Mouse (Mus musculus) adrenal gland, adult 18-20 months (tissue): ENCODE data around the gene Wdr17. TPM values are rescaled to one million over a fixed set of nuclear protein-coding genes. Genes with fewer than 3 reads are reported as not detected.

Experiments
- DNase-seq, 2 experiments: peaks; one replicate each; pipeline ENCODE4 v3.0.0; 2021 to 2022; ENCODE audit warnings: low spot score in 2 of 2
- long read RNA-seq, 2 experiments: library from polyadenylated mRNA; stranded (forward); transcript quantifications; one replicate each; pipeline ENCODE4 v2.0.0; 2021
- total RNA-seq, 2 experiments: library from RNA; stranded (reverse); gene quantifications; 1 replicate in 1 of 2; 2 replicates in 1 of 2; pipeline ENCODE4 v1.2.3; 2021

Gene Wdr17
- under 1 TPM; 0.33 to 0.96 TPM for total RNA-seq
- long read RNA-seq, experiment 1, result 0 reads
- long read RNA-seq, experiment 2, result 0 reads

DNA sequence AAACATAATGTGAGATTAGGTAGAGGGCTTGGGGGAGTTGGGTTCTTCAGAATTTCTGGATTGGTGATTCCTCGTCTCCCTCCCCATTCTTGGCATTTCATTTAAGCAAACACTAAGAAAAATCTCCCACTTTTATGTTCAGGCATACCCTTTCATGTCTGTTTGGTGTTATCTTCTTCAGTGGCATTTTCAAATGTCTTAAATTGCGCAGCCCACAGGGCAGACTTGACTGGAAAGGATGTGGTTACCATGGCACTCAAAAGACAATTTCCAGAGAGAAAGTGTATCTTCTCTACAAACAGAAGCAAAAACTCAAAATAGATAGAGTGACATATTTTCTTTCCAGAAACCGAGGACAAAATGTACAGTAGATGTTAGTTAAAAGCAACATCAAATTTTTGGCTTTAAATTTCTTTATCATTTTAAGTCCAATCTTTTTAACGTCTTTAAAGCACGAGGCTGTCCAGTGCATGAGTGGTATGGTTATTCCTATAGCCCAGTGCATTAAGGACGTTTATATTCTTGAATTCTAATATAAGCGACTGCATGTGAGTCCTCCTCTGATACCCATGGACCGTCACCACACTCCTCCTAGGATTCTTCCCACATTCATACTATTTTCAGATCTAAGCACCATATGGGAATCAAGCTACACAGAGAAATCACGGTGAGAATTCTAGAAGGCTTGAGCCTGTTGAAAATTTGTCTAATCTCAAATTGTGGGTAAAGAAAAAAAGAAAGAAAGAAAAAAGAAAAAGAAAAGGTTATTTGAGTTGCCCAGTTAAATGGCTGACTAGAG is at the start of gene Wdr17:
Gene Wdr17 (minus strand): TSS at position 198 of the 799 bp plus-strand sequence.
- no peak for DNase-seq

DNA sequence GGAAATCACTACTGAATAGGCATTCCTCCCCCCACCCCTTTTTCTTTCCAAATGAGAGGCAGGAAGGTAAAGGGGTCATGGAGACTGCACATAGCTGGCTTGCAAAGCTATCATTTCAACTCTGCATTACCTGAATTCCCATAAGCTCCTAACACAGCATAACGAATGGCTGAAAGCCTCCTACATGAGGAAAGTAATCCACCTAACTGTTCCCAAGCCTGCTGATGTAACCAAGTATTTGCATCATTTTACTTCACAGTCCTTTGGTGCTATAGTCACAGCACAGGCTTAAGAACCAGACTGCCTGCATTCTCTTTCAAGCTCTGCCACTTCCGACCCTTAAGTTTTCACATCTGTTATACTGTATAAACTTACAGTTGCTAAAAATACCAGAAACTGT is 45.3 kb upstream of the Wdr17 start:
- no peak for DNase-seq

DNA sequence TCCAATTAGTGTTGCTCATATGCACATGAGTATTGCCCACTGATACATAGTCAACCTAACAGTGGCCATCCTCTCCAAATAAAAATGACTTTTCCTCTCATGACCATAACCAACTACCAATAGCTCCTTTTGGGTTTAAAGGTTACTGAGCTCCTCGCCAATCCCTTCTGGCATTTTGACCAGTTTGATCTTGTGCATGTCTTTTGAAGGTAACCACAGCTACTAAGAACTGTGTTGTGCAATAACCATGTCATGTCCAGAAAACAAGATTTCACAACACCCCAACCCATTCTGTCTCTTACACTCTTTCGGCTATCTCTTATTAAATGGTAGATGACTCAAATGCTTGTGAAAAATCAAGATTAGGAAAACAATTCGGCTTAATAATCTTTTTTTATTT is 38.0 kb upstream of the Wdr17 start:
- no peak for DNase-seq

DNA sequence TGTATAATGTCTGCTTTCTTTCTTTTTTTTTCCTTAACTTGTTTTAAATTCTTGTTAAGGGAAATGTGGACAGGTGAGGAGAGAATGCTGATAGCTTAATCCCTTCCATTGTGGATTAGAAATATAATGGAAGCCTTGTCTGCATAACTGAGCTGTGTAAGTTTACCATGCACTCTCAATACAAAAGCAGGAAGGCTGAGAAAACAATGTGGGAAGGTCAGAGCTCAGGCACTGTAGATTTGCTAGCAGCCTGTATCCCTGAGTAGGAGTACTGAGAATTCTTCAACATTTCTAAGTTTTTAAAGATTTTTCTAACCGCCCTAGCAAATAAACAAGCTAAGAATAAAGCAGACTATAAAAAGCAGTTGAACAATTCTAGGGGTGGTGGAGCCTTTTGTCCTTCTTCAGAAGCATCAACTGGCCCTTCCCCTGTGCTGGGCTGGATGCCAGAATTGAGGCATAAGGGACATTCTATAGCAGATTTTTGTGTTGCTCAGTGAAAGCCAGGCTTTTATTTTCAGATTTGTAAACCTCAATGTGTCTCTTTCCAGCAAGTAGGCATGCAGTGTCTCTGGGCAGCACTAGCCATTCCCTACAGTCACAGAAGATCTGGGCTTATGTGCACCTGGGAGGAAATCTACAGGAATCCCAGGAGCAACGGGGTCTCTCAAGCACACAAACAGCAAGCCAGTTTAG is 35.3 kb upstream of the Wdr17 start:
- DNase-seq, result no peak

DNA sequence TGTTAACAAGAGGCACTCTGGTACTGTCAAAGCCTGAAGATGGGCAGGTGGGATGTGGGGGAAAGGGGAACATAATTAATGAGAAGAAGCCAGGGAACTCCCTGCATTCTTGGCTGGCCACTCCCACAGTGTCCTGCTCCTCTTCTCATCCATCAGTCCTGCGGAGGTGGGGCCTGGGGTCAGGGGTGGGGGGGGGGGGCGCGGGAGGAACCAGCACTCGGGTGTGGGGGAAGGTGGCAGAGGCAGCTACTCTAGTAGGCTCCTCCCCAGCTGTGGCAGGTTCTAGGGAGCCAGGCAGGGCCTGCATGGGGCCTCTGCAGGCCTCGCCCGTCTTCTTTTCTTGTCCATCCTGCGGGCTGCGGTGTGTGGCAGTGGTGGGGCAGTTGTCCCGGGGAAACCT is 30.7 kb upstream of the Wdr17 start:
- DNase-seq, result no peak

DNA sequence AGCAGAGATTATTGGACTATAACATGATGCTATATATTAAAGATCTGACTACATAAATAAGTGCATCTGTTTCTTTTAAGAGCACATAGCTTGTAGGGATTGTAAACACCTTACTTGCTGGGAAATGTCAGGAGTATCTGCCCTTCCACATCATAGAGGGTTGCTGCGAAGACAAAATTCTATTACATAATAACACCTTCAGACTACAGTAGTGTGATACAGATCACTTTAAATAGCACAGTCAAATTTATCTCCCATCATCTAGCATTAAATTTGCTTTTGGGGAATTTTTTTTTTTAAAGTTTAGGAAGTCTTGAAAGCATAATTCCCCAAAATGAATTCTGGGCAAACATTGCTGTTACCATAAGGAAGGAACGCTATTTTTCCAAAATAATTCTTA is 25.9 kb upstream of the Wdr17 start:
- DNase-seq, result no peak

DNA sequence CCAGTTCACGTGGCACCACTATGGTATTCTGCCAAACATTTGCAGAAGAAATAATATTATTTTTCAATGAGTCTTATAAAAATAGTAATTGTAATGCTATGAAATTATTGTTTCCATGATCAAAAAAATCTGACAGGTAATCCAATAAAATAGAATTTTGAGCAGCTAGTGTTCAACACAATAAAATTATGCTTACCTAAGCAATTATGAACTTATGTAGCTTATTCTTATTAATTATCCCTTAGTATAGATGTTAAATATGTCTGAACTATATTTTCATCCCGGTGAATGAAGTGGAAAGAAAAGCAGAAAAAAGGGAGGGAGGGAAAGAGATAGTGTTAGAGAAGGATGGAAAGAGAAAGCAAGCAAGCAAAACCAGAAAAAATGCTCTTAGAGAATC is 12.5 kb upstream of the Wdr17 start:
- no peak for DNase-seq

DNA sequence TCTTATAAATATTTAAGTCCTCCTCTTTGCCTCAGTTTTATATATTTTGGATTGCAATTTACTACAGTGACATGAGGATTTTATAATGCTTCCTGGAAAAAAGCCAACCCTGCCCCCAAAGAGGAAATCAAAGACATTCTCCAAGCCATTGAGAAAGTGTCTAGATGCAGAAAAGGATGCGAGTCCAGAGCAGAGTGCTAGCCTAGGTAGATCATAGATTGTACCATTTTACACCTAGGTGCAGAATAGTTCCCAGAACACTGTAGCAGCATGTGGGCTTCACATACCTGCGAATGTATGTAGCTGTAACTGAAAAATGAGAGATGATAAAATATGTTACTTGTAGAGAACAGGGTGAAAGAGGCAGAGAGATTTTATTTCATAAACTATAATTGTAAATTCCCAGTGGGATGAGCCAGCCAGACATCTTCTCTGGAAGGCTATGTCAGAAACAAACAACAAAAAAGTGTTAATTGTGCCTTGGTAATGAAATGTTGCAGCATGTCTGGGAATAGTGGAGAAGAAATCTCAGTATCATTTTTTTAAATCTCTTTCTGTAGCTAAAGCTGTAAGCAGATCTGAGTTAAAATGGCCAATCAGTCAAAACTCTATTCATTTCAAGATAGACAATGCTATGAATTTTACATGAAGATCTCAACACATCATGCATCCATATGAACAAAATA is 7.8 kb upstream of the Wdr17 start:
- DNase-seq, result no peak

DNA sequence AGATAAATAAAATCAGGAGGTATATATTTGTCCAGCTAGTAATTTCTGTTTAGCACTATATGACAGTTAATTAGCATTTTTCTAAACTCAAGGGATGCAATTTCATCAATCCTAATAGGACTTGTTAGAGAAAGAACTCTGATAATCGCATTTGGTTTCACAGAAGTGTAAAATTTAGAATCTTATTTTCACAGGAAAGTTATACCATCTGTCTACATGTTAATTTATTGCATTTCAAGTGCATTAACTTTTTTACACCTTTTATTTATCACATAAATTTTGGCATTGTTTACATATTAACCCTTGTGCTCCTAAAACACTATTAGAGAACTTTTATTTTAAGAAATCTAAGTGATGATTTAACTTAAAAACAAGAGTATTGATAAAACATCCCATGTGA is 7.2 kb upstream of the Wdr17 start:
- no peak for DNase-seq

DNA sequence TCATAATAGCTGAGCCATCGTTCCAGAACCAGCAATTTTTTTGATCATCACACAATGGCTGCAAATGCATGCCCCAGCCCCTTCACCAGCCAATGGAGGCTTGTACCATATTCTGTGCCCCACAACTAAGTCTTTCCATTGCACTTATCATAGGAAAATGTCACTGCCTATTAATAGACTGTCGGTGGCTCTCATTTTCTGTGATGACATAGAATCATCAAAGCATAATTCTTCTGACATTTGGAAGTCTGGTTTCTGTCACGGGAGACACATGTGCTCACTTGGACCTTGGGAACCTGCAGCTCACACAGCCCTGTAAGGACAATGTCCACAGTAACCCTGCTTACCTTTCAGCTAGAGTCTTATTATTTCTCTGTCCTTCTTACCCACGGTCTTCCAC is 424 bp downstream of the Wdr17 start:
- DNase-seq, result no peak

DNA sequence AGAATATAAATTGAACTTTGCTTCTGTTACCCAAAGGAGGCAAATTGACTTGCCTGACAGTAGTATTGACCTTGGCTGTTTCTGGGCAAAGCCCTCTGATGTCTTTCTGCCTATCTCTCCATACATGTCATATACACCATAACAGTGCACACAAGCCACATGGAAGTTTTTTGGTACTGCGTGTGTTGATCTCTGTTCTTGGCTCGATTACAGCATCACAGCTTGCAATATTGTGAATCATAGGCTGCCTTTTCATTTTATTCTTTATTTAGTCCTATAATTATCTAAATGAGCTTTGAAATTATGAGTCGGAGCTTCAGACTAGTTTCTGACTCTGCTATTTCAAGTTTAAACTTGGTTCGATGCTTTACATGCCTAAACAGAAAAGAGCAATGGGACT is 10.5 kb downstream of the Wdr17 start:
- DNase-seq, result no peak

DNA sequence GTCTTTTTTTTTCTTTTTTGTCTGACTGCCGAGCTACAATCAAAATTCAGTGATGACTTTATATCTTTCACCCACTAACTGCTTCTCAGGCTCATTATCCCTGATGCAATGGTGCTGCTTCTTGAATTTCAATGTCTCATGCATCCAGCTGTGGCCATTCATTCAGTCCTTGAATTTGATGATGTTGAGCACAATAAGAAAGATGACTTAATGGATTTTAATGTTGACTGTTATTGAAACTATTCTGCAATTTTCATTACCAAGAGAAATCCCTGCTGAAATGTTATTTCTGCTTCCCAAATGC is 22.3 kb downstream of the Wdr17 start:
- DNase-seq, result no peak

DNA sequence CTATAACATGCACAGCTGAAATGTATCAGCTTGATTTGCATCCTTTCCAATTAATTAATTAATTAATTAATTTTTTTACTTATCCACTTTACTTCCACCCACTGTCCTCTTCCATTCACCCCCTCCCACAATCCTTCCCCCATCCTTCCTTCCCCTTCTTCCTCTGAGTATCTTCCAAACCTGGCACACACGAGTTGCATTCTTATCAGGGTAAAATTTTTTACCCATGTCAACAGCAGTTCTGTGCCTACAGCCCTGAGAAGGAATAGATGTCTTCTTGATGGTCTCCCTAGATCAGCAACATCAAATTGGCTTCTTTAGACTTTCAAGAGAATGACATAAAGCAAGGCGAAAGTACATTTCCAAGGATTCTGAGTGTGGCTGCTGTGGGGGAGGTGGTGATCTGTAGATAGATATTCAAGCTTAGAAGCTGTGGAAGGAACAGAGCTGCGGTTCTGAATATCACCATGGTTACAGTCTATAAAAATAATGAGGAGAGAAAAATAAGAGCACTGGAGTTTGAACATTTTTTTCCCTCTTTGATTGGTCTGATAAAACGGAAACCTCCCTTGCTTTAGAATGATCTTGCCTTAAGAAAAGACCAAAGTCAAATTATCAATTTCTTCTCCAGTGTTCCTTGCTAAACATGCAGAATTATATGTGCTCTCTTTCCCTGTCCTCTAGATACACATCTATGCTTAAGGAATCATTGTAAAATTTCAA is 22.8 kb downstream of the Wdr17 start:
- no peak for DNase-seq

DNA sequence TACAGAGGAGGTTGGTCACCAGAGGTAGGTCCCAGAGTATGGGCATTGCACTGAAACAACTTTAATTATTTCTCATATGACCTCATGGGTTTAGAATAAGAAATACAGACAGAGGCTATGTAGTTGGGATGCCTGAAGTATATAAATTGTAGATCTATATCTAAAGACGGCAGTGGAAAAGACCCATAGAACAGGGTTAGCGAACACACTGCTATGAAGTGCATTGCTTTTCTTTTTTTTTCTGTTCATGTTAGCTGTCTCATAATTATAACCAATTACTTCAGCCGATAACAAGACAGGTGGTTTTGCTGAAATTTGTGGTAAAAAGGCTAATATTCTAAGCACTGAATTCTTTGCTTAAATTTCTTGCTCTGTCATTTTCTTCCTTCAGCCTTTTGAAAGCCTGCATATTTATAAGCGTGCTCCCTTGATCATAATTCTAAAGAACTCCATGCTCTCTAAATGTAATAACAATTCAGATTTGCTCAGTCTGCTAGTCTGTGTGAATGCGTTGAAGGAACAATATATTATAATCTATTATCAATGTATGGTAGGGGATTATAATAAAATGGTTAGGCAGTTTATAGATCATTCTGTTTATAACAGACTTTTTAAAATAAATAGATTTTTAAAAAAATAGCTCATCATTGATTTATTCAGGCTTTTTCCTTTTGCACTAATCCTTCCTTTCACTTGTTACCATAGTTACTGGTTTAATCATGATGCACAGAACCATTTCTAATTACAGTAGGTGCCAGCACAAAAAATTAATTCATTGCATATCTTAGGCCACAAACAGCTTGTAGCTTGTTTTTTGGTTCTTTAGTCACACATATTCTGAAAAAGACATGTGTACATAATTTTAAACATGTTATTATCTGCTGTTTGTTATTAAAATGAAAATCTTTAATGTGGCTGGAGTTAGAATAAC is 50.7 kb downstream of the Wdr17 start:
- DNase-seq, result no peak

DNA sequence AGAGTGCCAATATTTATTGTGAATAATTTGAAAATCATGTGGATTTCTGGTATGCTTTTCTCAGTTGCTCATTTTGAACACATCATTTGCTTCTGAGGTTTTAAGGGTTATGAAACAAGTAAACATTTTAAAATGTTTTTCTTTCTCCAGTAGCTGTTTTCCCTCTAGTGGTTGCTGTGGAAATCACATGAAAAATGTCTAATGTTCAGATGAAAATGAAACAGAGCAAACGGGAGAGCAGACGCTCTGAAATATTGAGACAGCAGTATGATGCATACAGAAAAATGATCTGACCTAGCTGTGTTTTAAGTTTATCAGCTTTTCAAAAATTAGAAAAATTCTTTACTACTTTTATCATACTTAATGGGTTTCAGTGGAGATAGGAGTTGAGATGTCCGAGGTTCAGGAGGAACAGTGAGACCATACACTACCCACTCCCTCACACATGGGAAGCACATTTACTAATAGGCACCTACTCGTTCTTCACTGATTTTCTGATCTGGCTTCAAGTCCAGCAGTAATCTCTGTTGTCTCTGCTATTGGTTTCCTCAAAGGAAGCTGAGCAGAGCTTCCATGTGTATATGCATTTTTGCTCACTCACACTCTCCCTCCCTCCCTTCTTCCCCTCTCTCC is 57.1 kb downstream of the Wdr17 start:
- DNase-seq, result no peak

DNA sequence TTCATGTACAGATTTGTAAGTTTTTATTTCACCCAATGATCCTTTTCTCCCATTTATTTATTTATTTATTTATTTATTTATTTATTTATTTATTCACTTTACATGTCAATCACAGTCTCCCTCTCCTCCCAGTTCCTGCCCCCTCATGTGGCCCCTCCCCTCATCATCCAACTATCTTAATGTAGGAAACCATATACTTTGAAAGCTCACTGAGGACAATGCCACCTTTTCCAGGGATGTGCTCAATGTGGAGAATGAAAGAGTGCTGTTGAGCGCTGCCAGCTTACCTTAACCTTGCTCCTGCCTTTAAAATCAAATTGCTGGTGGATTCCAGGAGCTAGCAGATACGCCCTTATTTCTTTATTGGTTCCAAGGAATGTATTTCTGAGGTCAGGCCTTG is 59.0 kb downstream of the Wdr17 start:
- no peak for DNase-seq

DNA sequence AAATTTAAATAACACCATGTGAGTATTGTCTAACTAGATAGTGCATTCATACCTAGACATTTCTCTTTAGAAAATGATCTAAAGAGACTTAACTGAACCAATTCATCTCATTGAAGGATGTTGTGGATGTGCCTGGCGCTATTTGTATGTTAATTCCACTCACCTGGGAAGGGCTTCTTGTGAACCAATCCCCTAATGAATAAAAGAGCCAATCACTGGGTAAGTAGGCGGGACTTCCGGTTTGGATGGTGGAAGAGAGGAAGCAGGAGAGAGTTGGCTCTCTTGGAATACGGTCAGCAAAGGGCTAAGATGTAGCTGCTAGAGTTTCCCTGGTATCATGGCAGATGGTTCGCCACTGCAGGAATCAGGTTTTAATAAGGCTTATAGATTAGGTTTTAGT is 64.0 kb downstream of the Wdr17 start:
- no peak for DNase-seq

DNA sequence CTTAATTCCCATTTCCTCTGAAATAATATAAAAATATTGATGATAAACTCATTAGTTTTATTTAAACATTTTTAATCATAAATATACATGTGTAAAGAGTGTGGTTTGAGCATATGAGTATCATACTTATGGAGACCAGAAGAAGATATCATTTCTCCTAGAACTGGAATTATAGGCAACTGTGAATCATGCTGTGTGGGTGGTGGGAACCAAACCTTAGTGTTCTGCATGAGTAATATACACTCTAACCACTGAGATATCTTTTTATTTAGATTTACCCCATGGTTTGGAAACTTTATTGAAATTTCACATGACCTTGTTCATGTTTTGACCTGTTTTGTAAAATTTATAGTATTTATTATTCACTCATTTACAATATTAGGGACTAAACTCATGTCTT is 68.3 kb downstream of the Wdr17 start:
- DNase-seq, result no peak

DNA sequence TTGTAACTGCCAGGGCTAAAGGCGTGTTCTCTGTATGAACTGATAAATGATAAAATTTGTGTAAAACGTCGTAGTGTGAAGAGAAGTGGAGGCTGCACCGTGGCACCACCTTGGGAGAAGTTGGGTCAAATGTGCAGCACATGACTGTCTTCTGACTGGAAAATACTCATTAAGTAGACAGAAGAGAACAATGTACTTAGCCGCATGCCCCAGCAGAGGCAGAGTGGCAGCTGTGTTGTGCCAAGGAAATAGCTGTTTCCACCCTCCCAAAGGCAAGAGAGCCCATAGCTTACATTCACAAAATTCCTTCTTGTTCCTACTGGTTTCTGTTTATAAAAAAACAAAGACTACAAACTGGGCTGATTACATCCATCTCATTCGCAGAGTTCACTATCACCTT is 78.8 kb downstream of the Wdr17 start:
- no peak for DNase-seq

DNA sequence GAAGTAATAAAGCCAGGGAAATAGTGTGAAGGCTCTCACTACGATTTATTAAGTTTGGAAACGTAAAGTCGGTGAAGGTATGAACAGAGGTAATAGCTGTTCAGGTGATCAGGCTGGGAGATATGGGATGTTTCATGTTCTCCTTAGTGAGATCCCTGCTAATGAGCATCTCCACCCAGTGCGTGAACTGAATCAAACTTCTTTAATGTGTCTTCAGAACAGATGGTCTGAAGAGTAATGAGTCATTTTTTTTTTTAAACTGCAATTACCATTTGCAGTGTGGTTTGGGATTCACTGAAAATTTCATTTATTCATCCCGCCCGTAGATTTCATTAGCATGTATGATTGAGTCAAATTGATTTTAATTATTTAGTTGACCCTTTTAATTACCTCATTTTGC is 80.8 kb downstream of the Wdr17 start:
- no peak for DNase-seq
